Mouse (Mus musculus): ENCODE measurements around the gene Lctl.
"Not testable (repeated sequence)": the region's sequence is repeated elsewhere in the genome, so short reads cannot be mapped to it uniquely, and the experiment has no call there.

DNA sequence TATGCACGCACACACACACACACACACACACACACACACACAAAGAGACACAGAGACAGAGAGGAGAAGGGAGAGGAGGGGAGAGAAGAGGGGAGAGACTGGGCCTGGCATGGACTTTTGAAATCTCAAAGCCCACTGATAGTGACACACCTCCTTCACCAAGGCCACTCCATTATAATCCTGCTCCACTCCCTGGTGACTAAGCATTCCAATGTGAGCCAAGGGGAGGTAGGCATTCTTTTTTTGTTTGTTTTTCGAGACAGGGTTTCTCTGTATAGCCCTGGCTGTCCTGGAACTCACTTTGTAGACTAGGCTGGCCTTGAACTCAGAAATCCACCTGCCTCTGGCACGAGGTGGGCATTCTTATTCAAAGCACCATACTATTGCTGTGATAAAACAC, 7.9 kb downstream of the Lctl start:
- TF ChIP-seq ZC3H11A (IDR thresholded peaks at IDR 0.05; ENCODE audit: low read depth, low read length); CTCF (IDR thresholded peaks at IDR 0.05 in 2 of 3, conservative IDR thresholded peaks at IDR 0.05 in 1 of 3; ENCODE audit: control insufficient read depth in 1 of 3, insufficient read depth in 1 of 3, low read depth in 2 of 3, low read length in 3 of 3, poor library complexity in 1 of 3, severe bottlenecking in 1 of 3): not testable (repeated sequence)
